Mouse (Mus musculus) liver, adult 2 months (tissue): ENCODE data around the gene G6pc3.

Experiments
- CTCF ChIP-seq: fragments of 200-500 bp; IDR thresholded peaks from 2 replicates; pipeline ENCODE4 v1.5.1; 2011; ENCODE audit warnings: low read depth, low read length, control low read depth
- POLR2A ChIP-seq: fragments of 200-500 bp; IDR thresholded peaks from 2 replicates; pipeline ENCODE4 v1.6.1; 2011; ENCODE audit warnings: low read length, control low read depth; ENCODE audit not compliant: insufficient read depth; ENCODE audit errors: extremely low read depth

- TF ChIP-seq CTCF (no peak), POLR2A (no peak)
Observed at GRCm38 (mm10) chr11:102196018-102196797, 6.8 kb downstream of the G6pc3 start.
